ENCODE assay signal across 17 mouse cellular contexts in the genomic region with DNA sequence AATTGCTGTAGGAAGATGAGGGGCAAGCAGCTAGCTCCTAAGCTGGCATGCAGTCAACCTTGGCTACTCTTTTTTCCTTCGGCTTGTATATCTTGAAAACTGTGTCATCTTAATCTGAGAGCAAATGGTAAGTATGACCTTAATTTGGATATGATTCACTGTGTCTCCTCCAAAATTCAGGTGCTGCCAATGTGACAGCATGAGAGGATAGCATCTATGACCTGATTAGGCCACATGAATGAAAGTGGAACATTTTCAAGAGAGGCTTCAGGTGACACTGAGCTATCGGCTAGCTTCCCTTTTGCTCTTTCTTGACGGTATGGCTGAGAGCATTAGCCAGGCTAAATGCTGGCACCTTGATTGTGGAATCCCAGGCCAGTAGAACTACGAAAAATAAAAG.
"Had no signal": no experiment of that assay in that cellular context is flagged by ENCODE, and none has a peak within 500 bp of the region (broad histone marks: within the 10 kb centered on the region; RNA-seq: fewer than 3 reads in every experiment).

No protein-coding gene starts in this region.

- H3K9ac ChIP-seq: limb, embryonic 13.5 days; liver, embryonic 14.5 days; neural tube, embryonic 13.5 days had no signal

- H3K27ac ChIP-seq: limb, embryonic 13.5 days; liver, embryonic 14.5 days; neural tube, embryonic 13.5 days had no signal

- H3K4me1 ChIP-seq: limb, embryonic 13.5 days; neural tube, embryonic 13.5 days had no signal

- H3K36me3 ChIP-seq: limb, embryonic 13.5 days; neural tube, embryonic 13.5 days had no signal

- H3K4me3 ChIP-seq: limb, embryonic 13.5 days; neural tube, embryonic 13.5 days had no signal

- DNase-seq: kidney, postnatal 10 days; kidney, postnatal 4 days; left cerebral cortex, postnatal 4 days; lung, adult 2 months; lung, postnatal 4 days; retina, postnatal 1 day; right cerebral cortex, postnatal 4 days; spleen, adult 18-20 months; thymus, adult 2 months; thymus, postnatal 25 days had no signal

- H3K4me2 ChIP-seq: limb, embryonic 13.5 days; midbrain, embryonic 11.5 days; neural tube, embryonic 13.5 days had no signal

- H3K27me3 ChIP-seq: limb, embryonic 13.5 days; megakaryocyte, embryonic 14.5 days; neural tube, embryonic 13.5 days had no signal

- ATAC-seq: lung, postnatal 0 days; midbrain, embryonic 16.5 days had no signal

- H3K9me3 ChIP-seq: limb, embryonic 13.5 days; megakaryocyte, embryonic 14.5 days; neural tube, embryonic 13.5 days had no signal
